Mouse (Mus musculus): ENCODE measurements around the gene Nkiras2. TPM values are rescaled to one million over a fixed set of nuclear protein-coding genes. Genes with fewer than 3 reads are reported as not detected.
A peak's percentile ranks its signal among the peaks of the same experiment; 100 is the strongest.
"Not testable (repeated sequence)": the region's sequence is repeated elsewhere in the genome, so short reads cannot be mapped to it uniquely, and the experiment has no call there.

Nkiras2 gene
- 10 to 100 TPM; 18.6 to 19.1 TPM for total RNA-seq (2021)
- long read RNA-seq, experiment 1, transcript Nkiras2-201 (4 exons, 2,097 nt), result major isoform, 21 of 30 reads
- long read RNA-seq, experiment 1, partial matches to known transcripts, result 1 of 30 reads
- long read RNA-seq, experiment 1, other reads (novel, unspliced or antisense), result 8 of 30 reads
- long read RNA-seq, experiment 2, transcript Nkiras2-201 (4 exons, 2,097 nt), result major isoform, 28 of 31 reads
- long read RNA-seq, experiment 2, partial matches to known transcripts, result 0 of 31 reads
- long read RNA-seq, experiment 2, other reads (novel, unspliced or antisense), result 3 of 31 reads

- peak in 1 of 2 experiments; percentile 48 for DNase-seq
- intact Hi-C loops (cut with DNase I), result no loop called here
These were observed at the start of gene Nkiras2 for GRCm38 (mm10) chr11:100618761-100619484. Gene Nkiras2, plus strand, starts transcription at chr11:100619244.

- DNase-seq, result no peak
- intact Hi-C loops (cut with DNase I), result loop anchor here (2.0 kb wide), 2 partner anchors 57 to 133 kb away; no protein-coding TSS in a partner anchor
These were observed 49.3 kb upstream of the Nkiras2 start for GRCm38 (mm10) chr11:100569789-100570188.

GRCm38 (mm10) chr11:100570430-100571201 is 48.4 kb upstream of the Nkiras2 start:
- intact Hi-C loops (cut with DNase I), result loop anchor here (2.0 kb wide), 2 partner anchors 56 to 132 kb away; no protein-coding TSS in a partner anchor
- DNase-seq, result peak in 1 of 2 experiments; percentile 48

- intact Hi-C loops (cut with DNase I), result loop anchor here (2.0 kb wide), 2 partner anchors 56 to 132 kb away; no protein-coding TSS in a partner anchor
- DNase-seq, result no peak
These were observed 47.9 kb upstream of the Nkiras2 start for GRCm38 (mm10) chr11:100571202-100571567.

GRCm38 (mm10) chr11:100574188-100574587 is 44.9 kb upstream of the Nkiras2 start:
- DNase-seq, result no peak
- intact Hi-C loops (cut with DNase I), result no loop called here

- intact Hi-C loops (cut with DNase I), result no loop called here
- DNase-seq, result peak; percentile 64 to 70
These were observed 44.1 kb upstream of the Nkiras2 start, which contains the start of gene Cnp for GRCm38 (mm10) chr11:100574708-100575483. Gene Cnp, plus strand, starts transcription at chr11:100574904.

- no peak for DNase-seq
- intact Hi-C loops (cut with DNase I), result no loop called here
These were observed 43.6 kb upstream of the Nkiras2 start for GRCm38 (mm10) chr11:100575484-100575855.

GRCm38 (mm10) chr11:100576256-100576655 is 42.8 kb upstream of the Nkiras2 start:
- intact Hi-C loops (cut with DNase I), result no loop called here
- DNase-seq, result no peak

GRCm38 (mm10) chr11:100577852-100578599 is 41.0 kb upstream of the Nkiras2 start:
- intact Hi-C loops (cut with DNase I), result no loop called here

GRCm38 (mm10) chr11:100579116-100579799 is 39.8 kb upstream of the Nkiras2 start:
- intact Hi-C loops (cut with DNase I), result no loop called here
- no peak for DNase-seq

More at GRCm38 (mm10) chr11:100577852-100578599, 41.0 kb upstream of the Nkiras2 start:
- DNase-seq, result no peak

GRCm38 (mm10) chr11:100580275-100580674 is 38.8 kb upstream of the Nkiras2 start:
- intact Hi-C loops (cut with DNase I), result no loop called here
- DNase-seq, result no peak

GRCm38 (mm10) chr11:100581756-100582155 is 37.3 kb upstream of the Nkiras2 start:
- DNase-seq, result no peak
- intact Hi-C loops (cut with DNase I), result no loop called here

- DNase-seq; intact Hi-C loops (cut with DNase I): not testable (repeated sequence)
These were observed 36.6 kb upstream of the Nkiras2 start for GRCm38 (mm10) chr11:100582413-100582812.

- no peak for DNase-seq
- intact Hi-C loops (cut with DNase I), result no loop called here
These were observed 36.2 kb upstream of the Nkiras2 start for GRCm38 (mm10) chr11:100582836-100583235.

GRCm38 (mm10) chr11:100584561-100584961 is 34.5 kb upstream of the Nkiras2 start:
- DNase-seq, result no peak
- intact Hi-C loops (cut with DNase I), result no loop called here

- no peak for DNase-seq
- intact Hi-C loops (cut with DNase I), result no loop called here
These were observed 33.9 kb upstream of the Nkiras2 start for GRCm38 (mm10) chr11:100585148-100585547.

- intact Hi-C loops (cut with DNase I), result no loop called here
- DNase-seq, result no peak
These were observed 30.6 kb upstream of the Nkiras2 start for GRCm38 (mm10) chr11:100588462-100588861.

- DNase-seq, result no peak
- intact Hi-C loops (cut with DNase I), result no loop called here
These were observed 26.5 kb upstream of the Nkiras2 start for GRCm38 (mm10) chr11:100592346-100593046.
